In the genomic region with DNA sequence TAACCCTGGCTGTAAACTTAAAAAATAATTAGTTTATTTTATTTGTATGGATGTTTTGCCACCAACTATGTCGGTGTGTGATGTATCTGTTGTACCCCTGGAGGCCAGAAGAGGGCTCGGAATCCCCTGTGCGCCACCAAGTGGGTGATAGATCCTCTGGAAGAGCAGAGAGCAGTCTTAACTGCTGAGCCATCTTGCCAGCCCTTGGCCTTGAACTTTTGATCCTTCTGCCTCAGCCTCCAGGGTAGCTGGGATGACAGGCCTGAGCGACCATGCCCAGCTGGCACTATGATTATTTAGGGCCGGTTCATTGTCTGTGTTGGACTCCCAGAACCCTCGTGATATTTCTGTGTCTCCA, we compare ENCODE assay signal across 8 mouse cellular contexts. TPM values are rescaled to one million over a fixed set of nuclear protein-coding genes. Genes with fewer than 3 reads are reported as not detected.
DNase-seq lines count a peak whose midpoint lies in the region; TF ChIP-seq lines count a peak whose summit lies in the region.

No protein-coding gene starts in this region.

- H3K9me3 ChIP-seq in E14TG2a.4 (ENCODE audit: low read length): no peaks in the 10 kb centered on the region

- peak; percentile 41 for TF ChIP-seq CTCF in E14TG2a.4 (conservative IDR thresholded peaks at IDR 0.05; ENCODE audit: low read length)

- H3K4me3 ChIP-seq in E14TG2a.4 (replicated peaks; ENCODE audit: low read length): peak overlapping the region; percentile 87

- peak; percentile 51 to 52 for DNase-seq in adrenal gland, adult 18-20 months (ENCODE audit: low spot score in 2 of 2)
- peak; percentile 73 for DNase-seq in embryo, embryonic 11 days
- peak; percentile 48 to 63 for DNase-seq in heart, adult 9 months (ENCODE audit: low spot score in 2 of 2)
- peak; percentile 78 for DNase-seq in kidney, adult 9 months
- peak; percentile 70 for DNase-seq in lung, postnatal 14 days
- DNase-seq in retina, embryonic 14.5 days (ENCODE audit: low spot score): peak; percentile 71
- DNase-seq in left cerebral cortex, adult 8-10 months (ENCODE audit: low spot score in 2 of 2): no peak

- peaks cover 68% of the 10 kb centered on the region for H3K4me1 ChIP-seq in E14TG2a.4 (replicated peaks; ENCODE audit: low read depth, low read length)

- H3K36me3 ChIP-seq in E14TG2a.4 (ENCODE audit: insufficient read depth, low read length): peaks cover 28% of the 10 kb centered on the region

- no peaks in the 10 kb centered on the region for H3K27me3 ChIP-seq in E14TG2a.4 (ENCODE audit: insufficient read depth, low read length)

RNA-seq across cellular contexts. Expression of a gene that starts 9.5 kb away (rescaled TPM):
- 1 to 10 TPM; 2.6 to 3.0 TPM for total RNA-seq in adrenal gland, adult 18-20 months (2021)
- under 1 TPM; 0.48 to 0.53 (median 0.52) TPM for total RNA-seq in left cerebral cortex, adult 8-10 months (2022)

RNA-seq across cellular contexts. Expression of a gene that starts 14.4 kb away (rescaled TPM):
- total RNA-seq in adrenal gland, adult 18-20 months (2021): under 1 TPM; 0.26 to 0.40 TPM
- total RNA-seq in left cerebral cortex, adult 8-10 months (2022): under 1 TPM in 3 of 4 experiments, not detected in 1; 0.12 to 0.20 (median 0.14) TPM

RNA-seq across cellular contexts. Expression of a gene that starts 21.9 kb away (rescaled TPM):
- 10 to 100 TPM; 17.3 to 23.7 TPM for total RNA-seq in adrenal gland, adult 18-20 months (2021)
- total RNA-seq in left cerebral cortex, adult 8-10 months (2022): 10 to 100 TPM; 13.8 to 17.5 (median 14.1) TPM

RNA-seq across cellular contexts. Expression of a gene that starts 35.1 kb away (rescaled TPM):
- total RNA-seq in adrenal gland, adult 18-20 months (2021): 10 to 100 TPM; 10.6 to 11.5 TPM
- total RNA-seq in left cerebral cortex, adult 8-10 months (2022): 1 to 10 TPM; 2.4 to 4.5 (median 3.4) TPM

RNA-seq across cellular contexts. Expression of a gene that starts 44.4 kb away (rescaled TPM):
- total RNA-seq in adrenal gland, adult 18-20 months (2021): 100 to 1,000 TPM; 123 to 147 TPM
- 100 to 1,000 TPM; 675 to 760 (median 715) TPM for total RNA-seq in left cerebral cortex, adult 8-10 months (2022)

Comparison
In these comparisons a context has a peak if more than half of its experiments do, and no peak if none do; other contexts are left out.
1. DNase-seq: peak in adrenal gland, adult 18-20 months (2 of 2), embryo, embryonic 11 days (single experiment), heart, adult 9 months (2 of 2), kidney, adult 9 months (single experiment), lung, postnatal 14 days (single experiment) and retina, embryonic 14.5 days (single experiment); none in left cerebral cortex, adult 8-10 months (0 of 2).